Mouse (Mus musculus) heart, embryonic 14.5 days (tissue): ENCODE data around the gene Cntd1. TPM values are rescaled to one million over a fixed set of nuclear protein-coding genes. Genes with fewer than 3 reads are reported as not detected.

ENCODE experiments used
- ATAC-seq: fragments of 200-750 bp; cut with Nextera tagmentation; 2 replicates; pipeline ENCODE4 v1.8.0; 2017; ENCODE audit warnings: low read depth, moderate TSS enrichment; ENCODE audit not compliant: insufficient number of reproducible peaks, insufficient read depth, low FRiP score
- H3K27ac ChIP-seq, 2 experiments: fragments of 200-500 bp in 1 of 2; fragments of 300-500 bp in 1 of 2; sonication (generic) in 1 of 2; replicated peaks in 1 of 2; 2 replicates each; pipeline ENCODE4 v1.5.1; 2012 to 2014; ENCODE audit warnings: low read depth in 2 of 2, low read length in 2 of 2, control low read depth in 1 of 2, mild to moderate bottlenecking in 1 of 2, mixed read lengths in 1 of 2; ENCODE audit not compliant: control insufficient read depth in 1 of 2, insufficient read depth in 1 of 2
- H3K27me3 ChIP-seq: fragments of 300-500 bp; sonication (generic); 2 replicates; pipeline ENCODE4 v1.6.1; 2014; ENCODE audit warnings: mild to moderate bottlenecking, low read length, control low read depth; ENCODE audit not compliant: control insufficient read depth, insufficient read depth
- H3K36me3 ChIP-seq: fragments of 300-500 bp; sonication (generic); 2 replicates; pipeline ENCODE4 v1.6.1; 2014; ENCODE audit warnings: mild to moderate bottlenecking, control low read depth, low read length, mixed read lengths; ENCODE audit not compliant: control insufficient read depth, insufficient read depth
- H3K4me1 ChIP-seq, 2 experiments: fragments of 200-500 bp in 1 of 2; fragments of 300-500 bp in 1 of 2; sonication (generic) in 1 of 2; 2 replicates each; pipeline ENCODE4 v1.6.1; 2012 to 2014; ENCODE audit warnings: low read length in 2 of 2, control low read depth in 1 of 2, mixed read lengths in 1 of 2; ENCODE audit not compliant: control insufficient read depth in 2 of 2, insufficient read depth in 2 of 2
- H3K4me2 ChIP-seq: fragments of 300-500 bp; sonication (generic); 2 replicates; pipeline ENCODE4 v1.6.1; 2014; ENCODE audit warnings: mild to moderate bottlenecking, low read length
- H3K4me3 ChIP-seq, 2 experiments: fragments of 200-500 bp in 1 of 2; fragments of 300-500 bp in 1 of 2; sonication (generic) in 1 of 2; 2 replicates each; pipeline ENCODE4 v1.5.1; 2012 to 2014; ENCODE audit warnings: low read length in 2 of 2, mild to moderate bottlenecking in 2 of 2, control low read depth in 1 of 2, low read depth in 1 of 2, moderate library complexity in 1 of 2; ENCODE audit not compliant: control insufficient read depth in 1 of 2, insufficient read depth in 1 of 2
- H3K9ac ChIP-seq: fragments of 300-500 bp; sonication (generic); 2 replicates; pipeline ENCODE4 v1.6.1; 2014; ENCODE audit warnings: mild to moderate bottlenecking, low read length
- H3K9me3 ChIP-seq: fragments of 300-500 bp; sonication (generic); 2 replicates; pipeline ENCODE4 v1.6.1; 2016; ENCODE audit warnings: low read length, control low read depth; ENCODE audit not compliant: control insufficient read depth
- WGBS: fragments of 180-500 bp; shearing (Covaris S2); extraction: QIAGEN DNeasy Blood & Tissue Kit; methylation state at CpG from one replicate; pipeline ENCODE4 v1.1.7; 2014; 5-methylcytosine and 5-hydroxymethylcytosine counted together
- polyA plus RNA-seq: library from polyadenylated mRNA; unstranded; fragments of >200 nt; fragmentation: Nextera tagmentation; extraction: Ambion mirVana; gene quantifications from 2 replicates; pipeline ENCODE4 v1.2.1, GENCODE M21; 2014

Gene Cntd1
- polyA plus RNA-seq, 1 experiment from 2014 or later: 0.51 TPM

DNA sequence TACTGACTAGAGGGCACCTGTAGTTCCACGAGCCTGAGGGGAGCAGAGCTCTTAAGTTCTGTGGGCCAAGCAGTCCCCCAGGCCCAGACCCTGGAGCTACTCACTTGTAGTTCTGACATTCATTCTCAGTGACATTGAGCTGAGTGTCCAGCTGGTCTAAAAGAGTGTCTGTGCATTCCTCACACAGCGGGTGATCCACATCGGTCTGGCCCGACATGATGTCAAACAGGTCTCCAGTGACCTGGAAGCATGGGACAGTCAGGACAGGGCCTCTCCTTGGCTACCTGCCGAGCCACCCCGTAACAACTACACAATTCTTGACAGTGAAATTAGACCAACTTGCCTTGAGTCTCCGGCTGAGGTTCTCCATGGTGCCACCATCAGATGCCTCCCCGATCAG lies 16.4 kb downstream of the Cntd1 start:
- no peaks in the 10 kb centered on the region for H3K4me1 ChIP-seq
- peaks cover 82% of the 10 kb centered on the region for H3K36me3 ChIP-seq
- no peak overlapping the region for H3K9ac ChIP-seq
- H3K4me2 ChIP-seq: no peak overlapping the region
- no peaks in the 10 kb centered on the region for H3K27me3 ChIP-seq
- H3K4me3 ChIP-seq: no peak overlapping the region
- 94% methylated on average over 8 of the region's 8 CpGs for WGBS
- no peaks in the 10 kb centered on the region for H3K9me3 ChIP-seq
- ATAC-seq: no peak
- H3K27ac ChIP-seq: no peak overlapping the region

DNA sequence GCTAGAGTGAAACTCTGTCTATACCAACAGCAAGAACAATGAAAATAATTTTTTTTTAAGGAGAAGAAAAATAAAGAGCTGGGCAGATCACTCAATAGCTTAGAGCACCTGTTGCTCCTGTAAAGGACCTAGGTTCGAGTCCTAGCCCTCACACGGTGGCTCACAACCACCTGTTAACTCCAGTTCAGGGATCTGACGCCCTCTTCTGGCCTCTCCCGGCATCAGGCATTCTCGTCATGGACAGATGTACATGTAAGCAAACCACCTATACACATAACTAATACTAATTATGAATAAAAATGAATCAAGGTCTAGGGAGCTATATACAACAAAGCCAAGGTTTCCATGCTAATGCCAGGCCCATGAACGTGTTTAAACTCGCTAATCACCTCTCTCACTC lies 22.1 kb downstream of the Cntd1 start:
- peak overlapping the region; percentile 76 to 92; a peak in 3 of 4 replicates for H3K4me3 ChIP-seq
- H3K4me1 ChIP-seq: peaks cover 8 to 10% of the 10 kb centered on the region in 2 experiments
- H3K27me3 ChIP-seq: no peaks in the 10 kb centered on the region
- no peak for ATAC-seq
- H3K27ac ChIP-seq: no peak overlapping the region
- no peaks in the 10 kb centered on the region for H3K9me3 ChIP-seq
- peaks cover 30% of the 10 kb centered on the region for H3K36me3 ChIP-seq
- 59% methylated on average over 7 of the region's 7 CpGs for WGBS
- H3K9ac ChIP-seq: peak overlapping the region; percentile 86
- H3K4me2 ChIP-seq: peak overlapping the region; percentile 89

DNA sequence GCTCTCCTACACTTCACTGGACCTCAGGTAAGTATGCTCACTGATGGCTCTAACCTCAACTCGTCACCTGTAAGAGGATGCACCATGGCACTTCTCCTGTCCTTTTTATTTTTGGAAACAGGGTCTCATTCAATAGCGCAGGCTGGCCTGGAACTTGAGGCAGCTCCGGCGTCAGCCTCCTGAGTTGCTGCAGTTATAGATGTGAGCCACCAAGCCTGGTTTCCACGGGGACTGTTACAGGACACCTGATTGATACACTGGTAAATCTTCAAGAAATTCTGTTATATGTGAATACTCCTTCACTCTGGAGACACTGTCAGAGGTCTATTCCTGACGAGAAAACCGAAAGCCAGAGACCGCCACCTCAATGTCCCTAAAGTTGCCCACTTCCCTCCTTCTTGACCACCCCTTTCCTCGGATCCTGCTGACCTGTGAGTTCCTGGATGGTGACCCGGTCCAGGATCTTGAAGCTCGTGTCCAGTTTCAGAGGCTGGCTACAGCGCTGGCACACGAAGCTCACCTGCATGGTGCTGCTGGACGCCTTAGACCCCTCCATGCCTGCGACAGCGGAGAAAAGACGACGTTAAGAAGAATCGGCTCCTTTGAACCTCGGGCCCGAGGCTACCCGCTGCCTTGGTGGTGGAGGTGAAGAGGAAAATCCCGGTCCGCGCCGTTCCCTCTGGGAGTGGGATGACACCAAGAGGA lies 22.6 kb downstream of the Cntd1 start:
- Histone ChIP-seq H3K4me3 (peak overlapping the region; percentile 76 to 92), H3K4me2 (peak overlapping the region; percentile 89), H3K4me1 (peaks cover 8 to 10% of the 10 kb centered on the region in 2 experiments), H3K27me3 (no peaks in the 10 kb centered on the region), H3K9ac (peak overlapping the region; percentile 86), H3K36me3 (peaks cover 30% of the 10 kb centered on the region), H3K9me3 (no peaks in the 10 kb centered on the region), H3K27ac (peak overlapping the region in 1 of 2 experiments; percentile 62; a peak in 2 of 4 replicates)
- WGBS: 9% methylated on average over 26 of the region's 26 CpGs
- ATAC-seq: no peak

- H3K27me3 ChIP-seq: no peaks in the 10 kb centered on the region
- peak within 1 kb of the TSS; percentile 89 for H3K4me2 ChIP-seq
- H3K4me1 ChIP-seq: peaks cover 8 to 10% of the 10 kb centered on the region in 2 experiments
- peak within 1 kb of the TSS; percentile 76 to 92 for H3K4me3 ChIP-seq
- WGBS: 6% methylated on average over 39 of the region's 39 CpGs
- peak within 1 kb of the TSS in 1 of 2 experiments; percentile 62; a peak in 2 of 4 replicates for H3K27ac ChIP-seq
- no peaks in the 10 kb centered on the region for H3K9me3 ChIP-seq
- peaks cover 26% of the 10 kb centered on the region for H3K36me3 ChIP-seq
- H3K9ac ChIP-seq: peak within 1 kb of the TSS; percentile 86
- ATAC-seq: peak; percentile 85
Measured at GRCm38 (mm10) chr11:101302004-101302798, 23.4 kb downstream of the Cntd1 start, which contains the start of gene Becn1. Becn1 (minus strand) TSS chr11:101302286.

- no peaks in the 10 kb centered on the region for H3K4me1 ChIP-seq
- no peaks in the 10 kb centered on the region for H3K9me3 ChIP-seq
- no peak overlapping the region for H3K4me3 ChIP-seq
- no peak overlapping the region for H3K4me2 ChIP-seq
- 23% methylated on average over 5 of the region's 5 CpGs for WGBS
- H3K9ac ChIP-seq: no peak overlapping the region
- no peaks in the 10 kb centered on the region for H3K27me3 ChIP-seq
- H3K27ac ChIP-seq: no peak overlapping the region
- H3K36me3 ChIP-seq: no peaks in the 10 kb centered on the region
- ATAC-seq: no peak
Measured at GRCm38 (mm10) chr11:101307744-101308143, 28.9 kb downstream of the Cntd1 start.

GRCm38 (mm10) chr11:101311083-101311482 lies 32.3 kb downstream of the Cntd1 start:
- Histone ChIP-seq H3K9me3 (no peaks in the 10 kb centered on the region), H3K4me3 (no peak overlapping the region), H3K9ac (no peak overlapping the region), H3K27me3 (no peaks in the 10 kb centered on the region), H3K36me3 (no peaks in the 10 kb centered on the region), H3K4me2 (no peak overlapping the region), H3K4me1 (no peaks in the 10 kb centered on the region), H3K27ac (no peak overlapping the region)
- ATAC-seq: no peak
- WGBS: 81% methylated on average over 3 of the region's 3 CpGs

DNA sequence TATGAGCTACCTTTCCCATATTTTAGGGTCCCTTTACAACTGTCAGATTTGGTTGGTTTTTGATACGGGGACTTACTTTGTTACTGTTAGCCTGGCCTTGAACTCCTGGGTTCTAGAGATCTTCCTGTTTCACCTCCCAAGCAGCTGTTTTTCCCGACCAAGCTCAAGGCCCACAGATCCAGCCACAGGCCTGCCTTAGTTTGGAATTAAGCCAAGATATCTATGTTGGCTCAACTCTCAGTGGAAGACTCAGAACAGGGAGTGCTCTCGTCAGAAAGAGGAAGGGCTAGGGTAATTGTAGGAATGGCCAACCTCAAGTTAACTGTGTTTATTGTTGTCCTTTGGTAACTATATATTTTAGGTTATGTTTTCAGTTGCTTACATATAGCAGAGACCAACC lies 33.3 kb downstream of the Cntd1 start:
- Histone ChIP-seq H3K4me2 (no peak overlapping the region), H3K27me3 (no peaks in the 10 kb centered on the region), H3K9me3 (no peaks in the 10 kb centered on the region), H3K4me3 (no peak overlapping the region), H3K36me3 (0 out of 2 replicates have a peak, but pooled peaks cover 2% of the 10 kb centered on the region), H3K4me1 (peaks cover 0 to 5% of the 10 kb centered on the region in 2 experiments; a peak in 2 of 4 replicates), H3K9ac (no peak overlapping the region), H3K27ac (no peak overlapping the region)
- 49% methylated on average over 3 of the region's 3 CpGs for WGBS
- no peak for ATAC-seq
